Mouse (Mus musculus) E14TG2a.4 (cell line): ENCODE data around the gene Gch1.

ENCODE experiments used
- H3K27me3 ChIP-seq: 2 replicates; pipeline ENCODE4 v1.6.1; 2014; ENCODE audit warnings: low read length, control low read depth; ENCODE audit not compliant: insufficient read depth
- H3K36me3 ChIP-seq: 2 replicates; pipeline ENCODE4 v1.6.1; 2014; ENCODE audit warnings: low read length, control low read depth; ENCODE audit not compliant: insufficient read depth
- H3K4me1 ChIP-seq: replicated peaks from 2 replicates; pipeline ENCODE4 v1.6.1; 2014; ENCODE audit warnings: low read depth, low read length, control low read depth
- H3K4me3 ChIP-seq: replicated peaks from 2 replicates; pipeline ENCODE4 v1.5.1; 2014; ENCODE audit warnings: mild to moderate bottlenecking, low read length
- H3K9me3 ChIP-seq: 2 replicates; pipeline ENCODE4 v1.6.1; 2014; ENCODE audit warnings: low read length, control low read depth
- CTCF ChIP-seq: conservative IDR thresholded peaks from 2 replicates; pipeline ENCODE4 v1.5.1; 2014; ENCODE audit warnings: low read length
- NANOG ChIP-seq: IDR thresholded peaks from 2 replicates; pipeline ENCODE4 v1.6.1; 2014; ENCODE audit warnings: borderline replicate concordance, low read length, mixed read lengths
- POU5F1 ChIP-seq: IDR thresholded peaks from 2 replicates; pipeline ENCODE4 v1.6.1; 2014; ENCODE audit warnings: low read length, borderline replicate concordance

Gene Gch1

GRCm38 (mm10) chr14:47161921-47162427 lies 27.2 kb downstream of the Gch1 start:
- H3K4me3 ChIP-seq, result no peak overlapping the region
- H3K27me3 ChIP-seq, result no peaks in the 10 kb centered on the region
- no peaks in the 10 kb centered on the region for H3K9me3 ChIP-seq
- no peak for TF ChIP-seq CTCF
- peak; percentile 34; the same call in 1 of the 2 replicates for TF ChIP-seq NANOG
- no peaks in the 10 kb centered on the region for H3K4me1 ChIP-seq
- H3K36me3 ChIP-seq, result no peaks in the 10 kb centered on the region

- Histone ChIP-seq H3K36me3 (no peaks in the 10 kb centered on the region), H3K4me1 (no peaks in the 10 kb centered on the region), H3K4me3 (no peak overlapping the region), H3K9me3 (no peaks in the 10 kb centered on the region), H3K27me3 (no peaks in the 10 kb centered on the region)
- TF ChIP-seq NANOG (no peak), POU5F1 (no peak), CTCF (no peak)
These were observed 29.1 kb downstream of the Gch1 start for GRCm38 (mm10) chr14:47160051-47160640.

GRCm38 (mm10) chr14:47154303-47154702 lies 34.9 kb downstream of the Gch1 start:
- Histone ChIP-seq H3K36me3 (no peaks in the 10 kb centered on the region), H3K27me3 (no peaks in the 10 kb centered on the region), H3K9me3 (no peaks in the 10 kb centered on the region), H3K4me3 (no peak overlapping the region), H3K4me1 (no peaks in the 10 kb centered on the region)
- TF ChIP-seq NANOG (no peak), CTCF (no peak), POU5F1 (no peak)

GRCm38 (mm10) chr14:47151306-47151705 lies 37.9 kb downstream of the Gch1 start:
- H3K36me3 ChIP-seq, result no peaks in the 10 kb centered on the region
- H3K4me3 ChIP-seq, result no peak overlapping the region
- H3K27me3 ChIP-seq, result no peaks in the 10 kb centered on the region
- no peaks in the 10 kb centered on the region for H3K9me3 ChIP-seq
- TF ChIP-seq POU5F1, result no peak
- no peak for TF ChIP-seq CTCF
- no peak for TF ChIP-seq NANOG
- H3K4me1 ChIP-seq, result no peaks in the 10 kb centered on the region

- TF ChIP-seq CTCF, result no peak
- no peak for TF ChIP-seq POU5F1
- no peak for TF ChIP-seq NANOG
- H3K9me3 ChIP-seq, result no peaks in the 10 kb centered on the region
- no peaks in the 10 kb centered on the region for H3K4me1 ChIP-seq
- no peak overlapping the region for H3K4me3 ChIP-seq
- no peaks in the 10 kb centered on the region for H3K27me3 ChIP-seq
- H3K36me3 ChIP-seq, result no peaks in the 10 kb centered on the region
These were observed 44.9 kb downstream of the Gch1 start for GRCm38 (mm10) chr14:47144326-47144725.

GRCm38 (mm10) chr14:47138853-47139252 lies 50.4 kb downstream of the Gch1 start:
- H3K36me3 ChIP-seq, result no peaks in the 10 kb centered on the region
- no peak overlapping the region for H3K4me3 ChIP-seq
- H3K4me1 ChIP-seq, result no peaks in the 10 kb centered on the region
- TF ChIP-seq NANOG (no peak), CTCF (no peak), POU5F1 (no peak)
- no peaks in the 10 kb centered on the region for H3K9me3 ChIP-seq
- H3K27me3 ChIP-seq, result no peaks in the 10 kb centered on the region

- no peaks in the 10 kb centered on the region for H3K4me1 ChIP-seq
- no peaks in the 10 kb centered on the region for H3K27me3 ChIP-seq
- H3K4me3 ChIP-seq, result no peak overlapping the region
- TF ChIP-seq NANOG, result no peak
- TF ChIP-seq CTCF, result no peak
- TF ChIP-seq POU5F1, result no peak
- no peaks in the 10 kb centered on the region for H3K9me3 ChIP-seq
- no peaks in the 10 kb centered on the region for H3K36me3 ChIP-seq
These were observed 52.6 kb downstream of the Gch1 start for GRCm38 (mm10) chr14:47136637-47137036.

- Histone ChIP-seq H3K4me1 (no peaks in the 10 kb centered on the region), H3K9me3 (no peaks in the 10 kb centered on the region), H3K4me3 (no peak overlapping the region), H3K27me3 (no peaks in the 10 kb centered on the region), H3K36me3 (no peaks in the 10 kb centered on the region)
- TF ChIP-seq CTCF (no peak), NANOG (no peak), POU5F1 (no peak)
These were observed 55.3 kb downstream of the Gch1 start for GRCm38 (mm10) chr14:47133948-47134347.

GRCm38 (mm10) chr14:47127987-47128386 lies 61.2 kb downstream of the Gch1 start:
- no peaks in the 10 kb centered on the region for H3K9me3 ChIP-seq
- H3K4me1 ChIP-seq, result no peaks in the 10 kb centered on the region
- TF ChIP-seq POU5F1 (no peak), CTCF (no peak), NANOG (no peak)
- H3K36me3 ChIP-seq, result no peaks in the 10 kb centered on the region
- H3K27me3 ChIP-seq, result no peaks in the 10 kb centered on the region
- no peak overlapping the region for H3K4me3 ChIP-seq
